Mouse (Mus musculus) sigmoid colon, adult 10 weeks (tissue): Measurements from ENCODE around the gene Commd8. TPM values are rescaled to one million over a fixed set of nuclear protein-coding genes. Genes with fewer than 3 reads are reported as not detected.

Experiments used
- polyA plus RNA-seq: library from polyadenylated mRNA; stranded (reverse); fragments of 350-450 nt; fragmentation: Illumina TruSeq; extraction: RNeasy Lipid Tissue Mini Kit (QIAGEN cat#74804); gene quantifications from one replicate; pipeline ENCODE4 v1.2.3, GENCODE M21; 2014; ENCODE audit warnings: low read depth, low replicate concordance

Gene Commd8
- 143 TPM for polyA plus RNA-seq

GRCm38 (mm10) chr5:72167594-72168284, at the start of gene Commd8:
TSS of gene Commd8 (minus strand) at chr5:72168189.

